Mouse (Mus musculus): ENCODE measurements around the gene Dgkb.

Gene Dgkb

DNA sequence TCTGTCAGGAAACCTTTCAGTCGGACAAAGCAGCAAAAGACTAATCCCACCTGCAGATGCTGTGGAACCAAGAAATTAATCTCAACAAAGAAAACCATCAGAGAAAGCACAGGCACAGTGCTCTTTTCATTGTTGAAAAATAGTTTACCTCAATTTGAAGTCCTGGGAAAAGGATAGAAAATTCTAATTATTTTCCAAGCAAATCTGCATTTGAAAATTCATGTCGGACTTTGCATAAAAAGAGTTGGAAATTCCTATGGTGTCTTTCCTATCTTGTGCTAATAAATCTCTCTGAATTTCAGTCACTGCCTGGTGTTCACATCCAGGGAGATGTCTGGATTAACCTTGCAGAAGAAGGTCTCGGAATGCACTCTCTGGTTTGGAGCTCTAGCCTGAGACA lies at the start of gene Dgkb:
Gene Dgkb, plus strand, starts transcription at position 301 of the 400 bp plus-strand sequence.
- DNase-seq (ENCODE audit: low read depth, low spot score), result no peak

DNA sequence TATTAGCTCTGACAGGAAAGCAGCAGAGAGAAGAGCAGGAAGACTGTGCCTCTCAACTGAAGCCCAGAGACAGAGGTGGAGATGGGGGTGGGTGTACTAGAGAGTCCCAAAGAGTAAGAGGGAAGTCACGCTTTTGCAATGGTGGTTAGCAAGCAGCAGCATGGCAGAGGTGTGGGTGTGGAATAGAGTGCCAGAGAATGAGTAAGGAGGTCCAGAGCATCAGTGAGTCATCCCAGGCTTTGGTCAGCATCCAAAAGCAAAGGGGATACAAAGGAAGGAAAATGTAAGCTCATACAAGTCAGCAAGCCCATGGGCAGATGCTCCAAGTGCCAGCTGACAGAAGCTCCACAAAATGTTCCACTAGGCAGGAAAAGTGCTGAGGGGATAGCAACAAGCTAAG lies 47.7 kb upstream of the Dgkb start:
- no peak for DNase-seq (ENCODE audit: low read depth, low spot score)

DNA sequence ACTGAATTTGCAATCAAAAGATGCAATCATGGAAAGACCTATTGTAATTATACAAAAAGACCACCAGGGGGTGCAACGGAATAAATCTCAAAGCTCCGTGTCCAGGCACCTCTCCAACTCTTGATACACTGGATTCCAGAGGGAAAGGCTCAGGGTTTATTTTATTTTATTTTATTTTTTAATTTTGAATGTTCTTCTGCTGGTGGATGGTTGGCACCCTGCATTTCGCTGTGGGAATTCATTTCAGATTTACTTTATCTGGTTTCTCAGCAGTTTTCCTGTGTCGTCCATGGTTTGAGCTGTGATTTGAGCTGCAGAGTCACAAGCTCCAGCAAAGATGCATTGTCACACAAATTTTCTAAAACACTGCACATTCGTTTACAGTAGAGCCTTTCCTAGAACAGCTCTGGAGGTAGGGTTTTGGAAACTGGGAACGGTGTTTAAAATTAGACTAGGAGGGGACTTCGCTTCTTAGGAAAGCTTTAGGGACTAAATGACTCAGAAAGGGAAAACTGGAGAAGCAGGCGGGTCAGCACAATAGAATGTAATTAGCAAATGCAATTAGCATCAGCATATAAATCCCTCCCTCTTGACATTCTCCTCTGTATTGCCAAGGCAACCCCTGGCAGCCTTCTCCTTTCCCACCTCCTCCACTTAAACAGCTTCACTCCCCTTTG lies 43.7 kb upstream of the Dgkb start:
- DNase-seq (ENCODE audit: low read depth, low spot score), result peak; percentile 10

DNA sequence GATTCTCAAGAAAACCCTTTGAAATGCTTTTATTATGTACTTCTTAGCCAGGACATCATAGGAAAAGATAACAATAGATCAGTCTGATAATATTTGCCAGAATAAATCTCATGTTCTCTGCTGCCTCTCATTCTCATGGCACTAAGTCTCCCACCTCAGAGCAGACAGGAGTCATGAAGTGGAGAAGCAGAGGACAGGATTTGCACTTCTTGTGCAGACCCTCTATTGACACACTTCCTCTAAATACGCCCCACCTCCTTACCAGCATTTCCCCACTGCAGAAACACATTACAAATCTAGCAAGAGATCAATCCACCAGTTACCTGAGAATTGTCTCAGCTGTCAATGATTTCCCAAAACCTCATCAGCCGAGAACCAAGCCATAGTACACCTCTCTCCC lies 42.9 kb upstream of the Dgkb start:
- no peak for DNase-seq (ENCODE audit: low read depth, low spot score)

DNA sequence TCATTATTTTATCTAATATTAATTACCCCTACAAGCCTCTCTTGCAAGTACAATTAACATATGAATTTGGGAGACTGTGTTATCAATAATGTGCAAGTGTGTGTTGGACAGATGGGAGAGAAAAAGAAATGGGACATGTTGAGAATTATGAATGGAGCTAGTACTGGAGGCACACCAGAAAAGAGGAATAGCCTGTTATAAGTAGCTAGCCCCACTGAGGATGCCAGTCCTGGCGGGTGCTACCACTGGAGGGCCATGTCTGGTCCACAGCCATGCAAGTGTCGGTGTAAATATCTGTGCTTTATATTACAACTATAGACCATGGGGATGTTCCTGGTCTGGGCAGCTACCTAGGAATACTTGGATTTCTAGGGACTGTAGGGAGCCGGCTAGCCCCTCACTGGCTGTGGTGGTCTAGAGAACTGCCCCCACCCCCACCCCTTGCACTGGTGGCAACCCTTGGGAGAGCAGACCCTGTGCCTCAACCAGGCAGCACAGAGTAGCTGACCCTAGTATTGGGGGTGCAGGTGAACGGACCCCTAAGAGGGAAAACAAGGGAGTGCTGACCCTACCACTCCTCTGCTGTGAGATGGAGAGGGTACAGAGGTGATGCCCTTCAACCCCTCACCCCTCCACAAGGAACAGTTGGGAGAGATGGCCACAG lies 21.1 kb upstream of the Dgkb start:
- no peak for DNase-seq (ENCODE audit: low read depth, low spot score)

DNA sequence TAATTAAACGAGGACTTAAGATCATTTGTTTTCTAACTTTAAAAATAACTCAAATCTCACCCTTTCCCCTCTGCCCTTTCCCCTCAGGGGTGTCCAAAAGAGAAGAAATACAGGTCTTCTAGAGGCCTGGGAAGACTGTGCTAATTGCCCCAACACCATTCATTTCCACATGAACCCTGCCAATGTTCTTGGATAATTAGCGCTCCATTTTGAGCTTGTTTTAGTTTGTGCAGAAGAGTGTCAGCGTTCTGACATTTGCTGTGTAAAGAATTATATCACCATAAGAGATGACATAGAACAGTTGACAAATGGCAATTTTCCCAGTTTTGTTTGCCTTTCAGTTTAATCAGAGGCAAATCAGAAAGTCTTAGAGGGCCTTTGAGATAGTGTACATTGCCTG lies 3.4 kb upstream of the Dgkb start:
- no peak for DNase-seq (ENCODE audit: low read depth, low spot score)

DNA sequence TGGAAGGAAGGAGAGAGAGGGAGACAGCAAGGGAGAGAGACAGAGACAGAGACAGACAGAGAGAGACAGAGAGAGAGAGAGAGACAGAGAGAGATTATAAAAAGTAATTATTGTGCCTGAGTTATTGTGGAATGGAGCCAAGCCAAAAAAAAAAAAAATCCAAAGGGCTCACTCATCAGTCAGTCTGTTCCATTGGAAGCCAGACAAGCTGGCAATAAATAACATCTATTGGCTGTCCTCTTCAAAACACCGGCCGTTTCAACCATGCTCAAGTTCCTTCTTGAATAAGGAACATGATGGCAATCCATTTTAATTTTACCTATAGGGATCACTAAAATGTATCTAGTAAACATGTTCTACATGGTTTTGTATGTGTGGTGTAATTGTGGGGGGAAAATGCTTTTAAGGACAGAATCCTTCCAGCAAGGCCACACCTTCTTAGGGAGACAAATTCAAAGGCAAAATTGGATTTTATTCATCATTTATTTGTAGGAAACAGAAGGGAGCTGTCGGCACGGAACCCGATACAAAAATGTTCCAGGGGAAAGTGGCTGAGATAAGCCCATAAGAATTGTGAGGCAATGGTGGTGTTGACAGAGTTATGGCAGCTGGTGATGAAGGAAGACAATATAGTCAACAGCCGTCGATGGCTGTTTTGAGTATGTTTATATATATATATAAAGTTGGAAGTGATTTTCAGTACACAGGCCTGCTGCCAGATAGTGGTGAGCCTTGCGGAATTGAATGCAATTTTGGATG lies 3.7 kb downstream of the Dgkb start:
- DNase-seq (ENCODE audit: low read depth, low spot score), result no peak

DNA sequence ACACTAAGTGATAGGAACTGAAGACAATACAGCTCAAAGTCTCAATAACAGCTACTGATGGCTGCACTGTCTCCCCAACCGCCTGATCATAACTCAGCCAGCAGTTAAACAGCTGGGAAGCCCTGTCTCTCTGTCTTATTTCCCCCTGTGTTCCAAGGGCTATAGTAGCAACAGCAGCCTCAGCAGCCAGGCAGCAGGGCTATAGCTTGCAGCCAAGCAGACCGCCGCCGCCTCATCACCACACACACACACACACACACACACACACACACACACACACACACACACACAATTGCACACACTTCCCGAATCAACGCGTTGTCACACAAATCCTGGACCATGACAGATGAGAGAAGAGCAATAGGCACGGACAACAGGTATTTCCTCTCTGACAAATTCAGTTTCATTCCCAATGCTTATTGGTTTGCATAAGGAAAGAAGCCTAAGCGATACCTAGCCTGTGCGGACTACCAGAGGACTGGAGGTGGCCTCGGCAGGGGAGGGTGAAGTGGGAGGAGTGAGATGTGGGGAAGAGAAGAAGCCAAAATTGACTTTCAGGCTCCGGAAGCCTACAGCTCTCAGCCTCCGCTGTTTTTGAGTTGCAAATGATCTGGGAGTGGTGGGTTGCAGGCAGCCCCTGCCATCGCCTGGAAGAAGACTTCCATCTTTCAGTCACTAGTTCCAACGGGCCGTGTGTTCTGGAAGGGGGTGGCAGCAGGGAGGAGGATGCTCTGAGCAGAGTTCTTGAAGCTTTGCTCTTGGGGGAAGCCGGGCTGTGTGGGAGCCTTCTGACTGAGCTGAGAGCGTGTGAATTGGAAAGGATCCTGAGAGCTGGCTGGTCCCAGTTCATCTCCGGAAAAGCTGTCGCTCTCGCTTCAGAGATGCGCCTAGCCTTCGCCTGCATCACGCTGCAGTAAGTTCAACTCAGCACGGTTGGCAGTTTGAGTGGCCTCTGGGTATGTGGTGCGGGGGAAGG lies 62.8 kb downstream of the Dgkb start:
- no peak for DNase-seq (ENCODE audit: low read depth, low spot score)

DNA sequence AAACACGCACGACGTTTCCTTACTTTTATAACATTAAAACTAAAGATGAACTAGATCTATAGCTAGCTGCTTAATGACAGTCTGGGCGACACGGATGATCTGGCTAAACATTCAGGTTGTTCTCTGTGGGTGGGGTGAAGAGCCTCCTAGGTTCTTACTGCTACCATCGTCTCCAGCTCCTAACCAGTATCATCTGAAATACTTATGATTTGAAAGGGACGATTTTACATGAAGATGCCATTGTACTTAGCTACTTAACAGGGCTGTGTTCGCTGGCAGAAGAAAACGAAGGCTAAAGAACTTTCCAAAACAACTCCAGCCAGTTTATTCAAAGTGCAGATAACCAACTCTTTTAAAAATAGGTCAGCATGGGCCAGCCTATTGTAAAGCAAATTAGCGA lies 63.9 kb downstream of the Dgkb start:
- no peak for DNase-seq (ENCODE audit: low read depth, low spot score)

DNA sequence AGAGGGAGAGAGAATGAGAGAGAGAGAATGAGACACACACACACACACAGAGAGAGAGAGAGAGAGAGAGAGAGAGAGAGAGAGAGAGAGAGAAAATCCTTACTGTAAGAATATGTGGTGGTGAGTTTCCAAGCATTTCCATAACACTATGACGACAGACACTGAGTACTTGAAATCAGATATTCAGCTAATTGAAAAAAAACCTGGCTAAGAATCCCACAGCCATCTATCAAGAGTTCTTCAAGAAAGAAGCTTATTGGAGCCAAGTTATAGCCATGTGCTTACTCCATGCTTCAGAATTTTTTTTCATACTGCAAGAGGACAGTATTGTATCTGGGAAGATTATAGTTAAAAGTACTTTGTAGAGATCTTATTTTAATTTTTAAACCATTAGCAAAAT lies 65.3 kb downstream of the Dgkb start:
- DNase-seq (ENCODE audit: low read depth, low spot score), result no peak

DNA sequence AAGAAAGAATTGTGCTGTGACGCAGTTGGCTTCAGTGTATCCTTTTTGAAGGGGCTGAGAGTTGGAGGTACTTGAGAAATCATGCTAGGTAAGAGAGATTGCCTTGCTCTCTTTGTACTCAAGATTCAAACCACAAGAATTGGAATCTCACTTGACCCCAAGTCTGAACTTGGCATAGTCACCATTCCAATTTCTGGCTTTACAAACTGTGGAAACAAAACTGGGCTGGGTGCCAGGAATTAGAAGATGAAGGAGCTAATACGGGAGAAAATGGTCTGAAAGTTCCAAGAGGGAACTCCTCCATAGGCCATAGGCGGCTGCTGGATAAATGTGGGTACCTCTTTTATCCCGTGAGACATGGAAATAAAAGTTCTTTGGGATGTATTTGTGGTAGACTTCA lies 66.3 kb downstream of the Dgkb start:
- no peak for DNase-seq (ENCODE audit: low read depth, low spot score)

DNA sequence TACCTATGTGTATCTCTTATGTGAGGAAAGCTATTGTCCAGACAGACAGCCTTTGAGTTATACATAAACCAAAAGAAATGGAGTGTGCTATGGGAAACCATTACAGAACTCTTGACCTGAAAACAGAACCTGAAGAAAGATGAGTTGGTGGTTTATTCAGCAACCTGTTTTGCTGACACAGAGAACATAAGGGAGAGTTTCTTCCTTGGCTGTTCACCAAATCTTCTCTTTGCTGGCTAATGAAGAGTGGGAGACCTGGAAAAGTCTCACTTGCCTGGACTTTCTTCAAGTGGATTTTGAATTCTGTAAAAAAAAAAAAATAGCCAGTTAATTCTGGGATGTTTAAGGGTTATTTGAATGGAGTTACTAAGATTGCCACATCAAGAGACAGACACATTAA lies 71.1 kb downstream of the Dgkb start:
- DNase-seq (ENCODE audit: low read depth, low spot score), result no peak

DNA sequence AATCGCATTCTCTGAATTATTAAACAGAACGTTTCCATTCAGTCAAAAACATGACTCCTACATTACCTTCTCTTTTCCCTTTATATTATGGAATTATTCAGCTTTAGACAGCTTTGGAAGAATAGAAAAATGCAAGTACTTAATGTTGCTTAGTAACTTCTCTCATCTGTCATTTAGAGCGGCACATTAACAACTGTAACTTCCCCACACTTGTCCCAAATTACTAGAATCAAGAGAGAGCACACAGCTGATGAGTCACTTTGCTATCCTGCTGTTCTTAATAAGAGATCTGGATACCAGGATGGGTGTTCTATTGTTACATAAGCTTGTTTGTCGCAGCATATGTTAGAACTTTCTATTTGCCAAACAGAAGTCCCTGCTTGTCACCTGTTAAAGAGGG lies 71.9 kb downstream of the Dgkb start:
- no peak for DNase-seq (ENCODE audit: low read depth, low spot score)

DNA sequence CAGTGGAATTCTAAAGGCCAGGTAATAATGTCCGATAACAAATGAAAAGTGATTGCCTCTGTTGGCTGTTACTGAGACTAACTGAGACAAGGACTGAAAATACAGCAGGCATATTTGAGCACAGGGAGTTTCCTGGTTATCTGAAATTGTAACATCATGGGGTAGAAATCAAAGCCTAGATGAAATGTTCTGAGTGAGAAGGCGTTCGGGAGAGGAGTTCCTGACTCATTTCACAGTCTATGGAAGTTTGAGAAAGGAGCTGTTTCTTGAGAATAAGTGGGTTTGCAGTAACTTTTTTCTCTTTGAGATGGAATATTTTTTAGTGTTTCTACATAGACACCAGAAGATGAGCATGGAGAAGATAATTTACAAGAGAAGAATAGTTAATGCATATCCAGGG lies 73.8 kb downstream of the Dgkb start:
- no peak for DNase-seq (ENCODE audit: low read depth, low spot score)

DNA sequence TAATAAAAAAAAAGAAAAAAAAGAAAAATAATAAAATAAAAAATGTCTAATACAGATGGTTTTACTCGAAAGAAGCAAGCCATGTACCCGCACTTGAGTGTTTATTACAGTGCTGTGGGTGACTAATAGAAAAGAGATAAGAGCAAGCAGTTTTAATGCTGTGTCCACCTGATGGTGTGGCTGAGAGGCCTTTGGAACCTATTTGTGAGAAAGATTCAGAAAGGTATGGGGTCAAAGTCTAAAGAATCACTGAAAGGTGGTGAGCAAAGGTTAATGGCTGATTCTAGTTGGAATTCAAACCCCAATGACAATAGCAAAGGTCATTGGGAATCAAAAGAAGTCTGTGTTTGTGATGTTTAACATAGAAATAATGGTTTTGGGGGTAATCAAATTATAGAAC lies 124.6 kb downstream of the Dgkb start:
- DNase-seq (ENCODE audit: low read depth, low spot score), result no peak

DNA sequence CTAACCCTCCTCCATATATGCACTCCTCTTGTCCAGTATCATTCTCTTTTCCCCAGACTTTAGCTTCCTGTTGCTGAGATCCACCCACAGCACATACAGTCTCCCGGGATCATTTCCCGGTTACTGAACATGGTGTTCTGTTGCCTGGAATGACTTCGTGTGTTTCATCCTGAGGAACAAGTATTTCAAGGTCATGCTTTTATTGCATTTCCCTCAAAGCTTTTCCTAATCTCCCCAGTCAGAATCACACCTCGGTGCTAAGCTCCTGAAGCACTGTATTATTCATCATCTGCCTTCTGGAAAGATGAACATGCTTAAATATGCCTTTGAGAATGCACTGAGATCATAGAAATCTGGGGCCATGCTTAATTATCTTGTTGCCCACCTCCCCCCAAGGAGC lies 138.7 kb downstream of the Dgkb start:
- DNase-seq (ENCODE audit: low read depth, low spot score), result no peak

DNA sequence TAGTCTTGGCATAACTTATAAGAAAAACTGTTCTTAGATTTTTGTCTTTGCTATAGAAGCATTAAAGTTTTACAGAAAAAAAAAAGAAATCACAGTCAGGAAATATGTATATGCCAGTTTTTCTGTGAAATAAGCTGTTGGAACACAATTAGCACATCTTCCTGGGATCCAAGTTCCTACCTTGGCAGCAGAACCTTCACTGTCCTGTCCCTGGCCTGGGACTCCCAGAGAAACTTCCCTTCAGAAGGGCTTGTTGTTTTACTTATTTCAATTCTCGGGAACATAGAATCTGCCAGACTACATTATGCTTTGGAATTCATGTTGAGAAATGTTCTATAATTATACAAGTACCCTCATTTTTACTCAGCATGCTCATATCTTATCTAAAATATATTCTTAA lies 154.0 kb downstream of the Dgkb start:
- no peak for DNase-seq (ENCODE audit: low read depth, low spot score)

DNA sequence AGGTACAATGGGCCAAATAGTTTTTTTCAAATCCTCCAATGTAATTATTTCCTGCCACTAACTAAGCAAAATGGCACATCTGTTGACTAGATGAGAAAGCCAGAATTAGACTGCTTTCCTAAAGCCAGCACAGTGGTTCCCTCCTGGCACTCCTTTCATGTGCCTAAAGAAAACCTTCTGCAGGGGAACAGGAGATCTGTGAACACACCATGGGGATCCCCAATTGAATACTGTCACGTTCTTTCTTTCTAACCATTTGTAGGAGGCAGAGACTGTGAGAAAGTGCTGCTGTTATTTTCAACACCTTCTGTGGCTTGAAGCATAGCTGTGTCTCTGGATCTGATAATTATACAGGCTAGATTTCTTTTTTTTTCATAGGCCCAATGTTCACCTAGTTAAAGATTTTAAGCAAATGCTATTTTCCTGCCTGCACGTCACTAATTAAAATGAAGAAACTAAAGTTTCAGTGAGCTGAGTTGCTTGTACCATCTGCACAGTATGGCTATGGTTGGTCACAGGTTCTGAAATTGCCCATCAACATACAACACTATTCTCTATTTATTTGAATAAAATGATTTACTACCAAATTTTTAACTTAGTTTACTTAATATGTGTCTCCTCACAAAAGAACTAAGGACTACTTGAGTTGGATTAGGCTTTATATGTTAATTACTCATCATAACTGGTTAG lies 161.1 kb downstream of the Dgkb start:
- DNase-seq (ENCODE audit: low read depth, low spot score), result no peak

DNA sequence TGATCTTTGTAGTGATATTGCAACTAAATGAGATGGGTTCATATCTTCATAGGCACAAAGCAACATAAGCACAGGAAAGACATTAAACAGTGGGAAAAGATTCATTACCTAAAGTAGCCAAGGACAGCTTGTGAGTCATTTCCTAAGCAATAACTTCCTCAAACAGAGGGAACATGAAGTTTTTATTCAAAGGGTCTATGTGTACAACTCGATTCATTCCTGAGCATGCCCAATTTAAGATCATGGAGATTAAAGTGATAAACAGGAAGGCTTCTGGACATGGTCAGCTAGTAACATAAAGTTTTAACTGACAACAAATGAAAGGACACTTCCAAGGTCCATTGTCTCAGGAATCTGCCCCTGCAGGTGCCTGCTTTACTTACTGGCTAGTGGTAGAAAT lies 167.8 kb downstream of the Dgkb start:
- no peak for DNase-seq (ENCODE audit: low read depth, low spot score)

DNA sequence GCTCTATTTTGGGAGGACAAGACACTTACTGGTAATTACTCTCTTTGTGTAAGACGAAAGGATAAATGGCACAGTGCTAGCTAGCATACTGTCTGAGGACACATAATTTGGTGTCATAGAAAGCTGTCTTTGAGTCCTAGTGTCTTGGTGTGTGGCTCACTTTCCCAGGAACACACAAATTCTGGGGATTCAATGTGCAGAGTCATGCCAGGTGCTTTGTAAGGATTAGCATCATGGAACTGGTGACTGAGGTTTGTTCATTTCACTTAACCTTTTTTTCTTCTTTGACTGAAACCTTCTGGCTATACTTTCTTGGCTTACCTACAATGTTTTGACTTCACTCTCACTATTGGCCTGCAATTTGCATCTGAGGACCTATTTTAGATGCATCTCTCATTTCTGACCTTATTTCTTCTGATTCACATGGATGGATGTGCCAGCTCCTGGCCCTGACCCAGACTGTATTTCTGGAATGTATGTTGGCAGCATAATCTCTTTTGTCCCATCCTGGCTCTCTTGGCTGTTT lies 170.6 kb downstream of the Dgkb start:
- DNase-seq (ENCODE audit: low read depth, low spot score), result no peak

DNA sequence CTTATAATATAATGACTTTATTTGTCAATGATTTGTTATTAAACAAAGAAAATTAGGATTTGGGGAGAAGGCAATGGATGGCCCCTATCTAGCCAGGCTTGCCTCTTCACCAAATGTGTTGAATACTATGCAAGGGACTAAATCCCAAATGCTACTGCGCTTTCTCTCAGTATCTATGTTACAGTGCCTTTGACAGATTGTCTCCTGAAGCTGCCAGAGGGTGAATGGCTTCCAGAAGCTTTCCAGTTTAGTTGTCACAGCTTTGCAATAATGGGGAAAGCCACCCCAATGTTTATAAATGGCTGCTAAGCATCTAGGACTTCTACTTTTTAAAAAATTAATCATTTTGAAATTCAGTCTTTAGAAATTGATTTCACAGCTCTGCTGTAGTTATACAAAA lies 175.7 kb downstream of the Dgkb start:
- DNase-seq (ENCODE audit: low read depth, low spot score), result no peak
